Mouse (Mus musculus) lung, adult 2 months (tissue): ENCODE results near the gene Lgals7.

Experiments
- CTCF ChIP-seq: fragments of 200-500 bp; IDR thresholded peaks from 2 replicates; pipeline ENCODE4 v1.5.1; 2011; ENCODE audit warnings: mild to moderate bottlenecking, low read length, control low read depth; ENCODE audit not compliant: insufficient read depth
- POLR2A ChIP-seq: fragments of 200-500 bp; IDR thresholded peaks from 2 replicates; pipeline ENCODE4 v1.6.1; 2011; ENCODE audit warnings: low read depth, mild to moderate bottlenecking, control low read depth, low read length, borderline replicate concordance; ENCODE audit errors: extremely low read depth

GRCm38 (mm10) chr7:28911632-28912031 lies 48.0 kb downstream of the Lgals7 start:
- TF ChIP-seq CTCF, result peak; percentile 50; the same call in 1 of the 2 replicates
- TF ChIP-seq POLR2A, result peak; percentile 31; the same call in 1 of the 2 replicates
